Mouse (Mus musculus): ENCODE results near the gene Efna5. TPM values are rescaled to one million over a fixed set of nuclear protein-coding genes. Genes with fewer than 3 reads are reported as not detected.

Efna5 gene
- polyA plus RNA-seq, 1 experiment, result 49.7 TPM

- Histone ChIP-seq H3K4me1 (ENCODE audit: control insufficient read depth, insufficient read depth, low read length) (peaks cover 12% of the 10 kb centered on the region; the same call in 1 of the 2 replicates), H3K27ac (ENCODE audit: insufficient read depth, low read length) (no peak overlapping the region), H3K4me3 (ENCODE audit: insufficient read depth, low read length) (no peak overlapping the region)
- TF ChIP-seq POLR2A (IDR thresholded peaks at IDR 0.05; ENCODE audit: low read depth, low read length) (no peak), CTCF (IDR thresholded peaks at IDR 0.05; ENCODE audit: borderline replicate concordance, insufficient read depth, low read length) (0 out of 2 replicates have a peak, but pooled peaks have one; percentile 26)
Observed at GRCm38 (mm10) chr17:62783524-62784273, 97.4 kb downstream of the Efna5 start.

GRCm38 (mm10) chr17:62782826-62783404 lies 98.2 kb downstream of the Efna5 start:
- no peak overlapping the region for H3K27ac ChIP-seq (ENCODE audit: insufficient read depth, low read length)
- TF ChIP-seq POLR2A (IDR thresholded peaks at IDR 0.05; ENCODE audit: low read depth, low read length), result no peak
- TF ChIP-seq CTCF (IDR thresholded peaks at IDR 0.05; ENCODE audit: borderline replicate concordance, insufficient read depth, low read length), result no peak
- H3K4me3 ChIP-seq (ENCODE audit: insufficient read depth, low read length), result no peak overlapping the region
- peaks cover 12% of the 10 kb centered on the region; the same call in 1 of the 2 replicates for H3K4me1 ChIP-seq (ENCODE audit: control insufficient read depth, insufficient read depth, low read length)

- Histone ChIP-seq H3K4me1 (ENCODE audit: control insufficient read depth, insufficient read depth, low read length) (peaks cover 15% of the 10 kb centered on the region; the same call in 1 of the 2 replicates), H3K4me3 (ENCODE audit: insufficient read depth, low read length) (no peak overlapping the region), H3K27ac (ENCODE audit: insufficient read depth, low read length) (no peak overlapping the region)
- TF ChIP-seq POLR2A (IDR thresholded peaks at IDR 0.05; ENCODE audit: low read depth, low read length) (no peak), CTCF (IDR thresholded peaks at IDR 0.05; ENCODE audit: borderline replicate concordance, insufficient read depth, low read length) (no peak)
Observed at GRCm38 (mm10) chr17:62781120-62781519, 100.0 kb downstream of the Efna5 start.

DNA sequence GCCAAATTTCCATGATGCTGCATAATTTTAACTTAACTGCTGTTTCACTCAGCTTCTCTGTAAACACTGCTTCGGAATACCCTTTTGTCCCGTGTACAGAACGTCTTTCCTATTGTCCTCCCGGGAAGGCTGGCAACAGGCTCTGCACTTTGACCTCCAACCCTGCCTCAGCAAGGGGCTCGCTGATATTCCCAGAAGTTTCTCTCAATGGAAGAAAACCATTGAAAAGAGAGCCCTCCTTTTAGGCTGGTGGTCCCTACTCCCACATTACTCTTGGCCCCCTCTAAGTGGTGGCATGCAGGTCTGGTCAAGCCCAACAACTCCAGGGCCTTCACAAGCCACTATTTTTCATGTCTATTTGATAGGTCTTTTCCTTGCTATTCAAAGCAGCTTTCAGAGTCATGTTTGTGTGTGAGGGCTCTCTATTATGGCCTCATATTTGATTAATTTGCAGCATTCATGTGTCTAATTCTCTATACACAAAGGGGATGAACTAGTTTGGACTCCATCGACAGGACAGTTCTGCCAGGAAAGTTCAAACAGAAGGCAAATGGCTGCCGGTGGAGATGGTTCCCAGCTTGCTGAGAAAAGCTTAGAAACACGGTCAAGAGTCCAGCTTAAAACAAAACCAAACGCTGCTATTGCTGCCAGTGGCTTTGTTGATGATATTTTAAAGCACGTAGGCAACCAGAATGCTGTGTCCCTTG lies 103.1 kb downstream of the Efna5 start:
- Histone ChIP-seq H3K27ac (ENCODE audit: insufficient read depth, low read length) (no peak overlapping the region), H3K4me3 (ENCODE audit: insufficient read depth, low read length) (no peak overlapping the region), H3K4me1 (ENCODE audit: control insufficient read depth, insufficient read depth, low read length) (peaks cover 6% of the 10 kb centered on the region; the same call in 1 of the 2 replicates)
- no peak for TF ChIP-seq POLR2A (IDR thresholded peaks at IDR 0.05; ENCODE audit: low read depth, low read length)
- TF ChIP-seq CTCF (IDR thresholded peaks at IDR 0.05; ENCODE audit: borderline replicate concordance, insufficient read depth, low read length), result no peak

- Histone ChIP-seq H3K4me3 (ENCODE audit: insufficient read depth, low read length) (no peak overlapping the region), H3K4me1 (ENCODE audit: control insufficient read depth, insufficient read depth, low read length) (peaks cover 6% of the 10 kb centered on the region; the same call in 1 of the 2 replicates), H3K27ac (ENCODE audit: insufficient read depth, low read length) (peak overlapping the region; percentile 31; the same call in 1 of the 2 replicates)
- TF ChIP-seq CTCF (IDR thresholded peaks at IDR 0.05; ENCODE audit: borderline replicate concordance, insufficient read depth, low read length) (no peak), POLR2A (IDR thresholded peaks at IDR 0.05; ENCODE audit: low read depth, low read length) (no peak)
Observed at GRCm38 (mm10) chr17:62776710-62777109, 104.4 kb downstream of the Efna5 start.

GRCm38 (mm10) chr17:62775976-62776375 lies 105.1 kb downstream of the Efna5 start:
- TF ChIP-seq POLR2A (IDR thresholded peaks at IDR 0.05; ENCODE audit: low read depth, low read length) (no peak), CTCF (IDR thresholded peaks at IDR 0.05; ENCODE audit: borderline replicate concordance, insufficient read depth, low read length) (no peak)

DNA sequence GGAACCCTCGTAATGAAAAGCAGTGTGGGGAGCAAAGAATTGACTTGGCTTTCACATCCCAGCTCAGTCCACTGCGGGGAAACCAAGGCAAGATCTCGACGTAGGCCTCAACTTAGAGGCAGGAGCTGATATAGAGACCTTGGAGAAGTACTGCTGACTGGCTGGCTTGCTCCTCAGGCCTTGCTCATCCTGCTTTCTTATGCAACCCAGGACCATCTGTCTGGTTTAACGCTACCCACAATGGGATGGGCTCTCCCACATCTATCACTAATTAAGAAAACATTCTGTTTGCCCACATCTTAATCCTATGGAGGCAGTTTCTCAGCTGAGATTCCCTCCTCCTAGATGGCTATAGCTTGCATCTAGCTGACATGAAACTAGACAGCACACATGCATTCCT lies 105.7 kb downstream of the Efna5 start:
- Histone ChIP-seq H3K4me3 (ENCODE audit: insufficient read depth, low read length) (no peak overlapping the region), H3K27ac (ENCODE audit: insufficient read depth, low read length) (no peak overlapping the region), H3K4me1 (ENCODE audit: control insufficient read depth, insufficient read depth, low read length) (peaks cover 6% of the 10 kb centered on the region; the same call in 1 of the 2 replicates)
- TF ChIP-seq POLR2A (IDR thresholded peaks at IDR 0.05; ENCODE audit: low read depth, low read length), result no peak
- no peak for TF ChIP-seq CTCF (IDR thresholded peaks at IDR 0.05; ENCODE audit: borderline replicate concordance, insufficient read depth, low read length)

More at GRCm38 (mm10) chr17:62775976-62776375, 105.1 kb downstream of the Efna5 start:
- Histone ChIP-seq H3K4me3 (ENCODE audit: insufficient read depth, low read length) (no peak overlapping the region), H3K4me1 (ENCODE audit: control insufficient read depth, insufficient read depth, low read length) (peaks cover 6% of the 10 kb centered on the region; the same call in 1 of the 2 replicates), H3K27ac (ENCODE audit: insufficient read depth, low read length) (peak overlapping the region; percentile 31; the same call in 1 of the 2 replicates)

GRCm38 (mm10) chr17:62774749-62775148 lies 106.4 kb downstream of the Efna5 start:
- no peak overlapping the region for H3K27ac ChIP-seq (ENCODE audit: insufficient read depth, low read length)
- no peak for TF ChIP-seq CTCF (IDR thresholded peaks at IDR 0.05; ENCODE audit: borderline replicate concordance, insufficient read depth, low read length)
- no peak for TF ChIP-seq POLR2A (IDR thresholded peaks at IDR 0.05; ENCODE audit: low read depth, low read length)
- peaks cover 6% of the 10 kb centered on the region; the same call in 1 of the 2 replicates for H3K4me1 ChIP-seq (ENCODE audit: control insufficient read depth, insufficient read depth, low read length)
- H3K4me3 ChIP-seq (ENCODE audit: insufficient read depth, low read length), result no peak overlapping the region

DNA sequence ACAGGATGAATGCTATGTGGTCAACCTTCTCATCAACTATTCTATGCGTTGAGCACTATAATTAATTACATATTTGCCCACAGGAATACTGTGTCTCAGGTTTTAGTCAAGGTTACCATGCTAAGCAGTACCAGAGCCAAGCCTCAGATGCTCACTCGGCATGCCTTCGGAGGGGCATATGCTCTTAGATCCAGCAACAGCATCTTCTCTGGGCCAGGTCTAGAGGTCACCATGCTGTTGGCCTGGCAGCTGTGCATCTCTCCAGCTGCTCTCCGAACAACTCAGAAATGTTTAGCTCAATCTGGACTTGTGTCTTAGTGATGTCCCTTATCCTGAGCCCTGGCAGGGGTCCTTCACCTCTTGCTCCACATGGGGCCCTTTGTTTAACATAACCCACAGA lies 114.4 kb downstream of the Efna5 start:
- no peak overlapping the region for H3K4me3 ChIP-seq (ENCODE audit: insufficient read depth, low read length)
- H3K4me1 ChIP-seq (ENCODE audit: control insufficient read depth, insufficient read depth, low read length), result peaks cover 3% of the 10 kb centered on the region; the same call in 1 of the 2 replicates
- no peak for TF ChIP-seq POLR2A (IDR thresholded peaks at IDR 0.05; ENCODE audit: low read depth, low read length)
- TF ChIP-seq CTCF (IDR thresholded peaks at IDR 0.05; ENCODE audit: borderline replicate concordance, insufficient read depth, low read length), result no peak
- no peak overlapping the region for H3K27ac ChIP-seq (ENCODE audit: insufficient read depth, low read length)
